Mouse (Mus musculus) layer of hippocampus, postnatal 10 days (tissue): ENCODE data around the gene Tnr. TPM values are rescaled to one million over a fixed set of nuclear protein-coding genes. Genes with fewer than 3 reads are reported as not detected.

Experiments used
- DNase-seq, 2 experiments: peaks; one replicate each; pipeline ENCODE4 v3.0.0; 2021; ENCODE audit warnings: low spot score in 2 of 2
- total RNA-seq, 2 experiments: library from RNA; stranded (reverse); gene quantifications; 2 replicates each; pipeline ENCODE4 v1.2.3; 2021

Tnr gene
- total RNA-seq, 2 experiments from 2014 or later, result 104 to 113 TPM

DNA sequence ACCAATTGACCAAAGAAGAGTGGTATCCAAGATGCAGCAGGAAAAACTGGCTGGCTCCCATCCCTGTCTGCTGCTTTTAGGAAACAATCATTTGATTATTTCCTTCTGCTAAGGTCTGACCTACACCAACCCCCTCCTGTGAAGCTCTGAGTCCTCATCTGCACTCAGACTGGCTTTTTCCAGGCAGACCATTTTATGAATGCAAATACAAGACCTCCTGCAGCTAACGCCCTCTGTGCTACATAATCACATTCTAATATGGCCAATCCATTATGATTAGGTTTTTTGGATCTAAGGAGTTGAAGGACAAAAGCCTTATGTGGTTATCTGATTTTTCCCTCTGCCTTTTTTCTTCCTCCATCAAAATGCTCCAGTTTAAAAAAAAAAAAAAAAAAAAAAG lies 342.1 kb downstream of the Tnr start:
- peak in 1 of 2 experiments; percentile 35 for DNase-seq

DNA sequence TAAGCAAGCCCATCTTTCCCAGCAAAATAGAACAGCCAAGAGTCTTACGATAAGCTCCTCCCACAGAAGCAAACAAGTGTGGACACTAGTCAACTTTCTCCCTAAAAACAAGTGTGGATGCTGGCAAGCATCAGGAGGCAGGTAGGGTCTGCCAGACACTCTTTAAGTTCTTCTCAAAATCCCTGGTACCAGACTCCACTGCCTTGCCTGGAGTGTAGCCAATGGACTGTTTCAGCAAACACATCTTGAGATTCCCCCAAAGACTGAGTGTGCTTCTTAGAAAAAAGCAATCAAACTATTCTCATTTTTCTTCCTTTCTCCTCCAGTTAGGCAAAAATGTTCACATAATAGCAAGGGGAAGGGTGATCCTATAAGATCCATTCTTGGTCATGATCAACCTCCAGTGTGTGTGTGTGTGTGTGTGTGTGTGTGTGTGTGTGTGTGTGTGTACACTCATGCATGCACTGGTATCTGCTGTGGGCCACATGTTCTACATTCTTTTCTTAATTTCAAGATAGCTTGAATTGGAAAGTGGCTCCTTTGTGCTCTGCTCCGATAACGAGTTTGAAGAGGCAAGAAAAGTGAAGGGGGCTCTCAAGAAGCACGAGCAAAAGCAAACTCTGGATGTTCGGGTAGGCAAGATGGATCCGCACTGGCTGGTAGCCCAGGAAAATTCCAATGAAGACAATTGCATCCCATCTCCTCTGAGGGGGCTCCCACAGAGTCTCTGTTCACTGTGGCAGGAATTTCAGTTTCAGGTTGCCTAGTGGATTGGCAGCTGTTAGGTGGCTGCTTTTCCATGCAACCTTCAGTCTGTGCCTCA lies 346.3 kb downstream of the Tnr start:
- DNase-seq, result no peak

DNA sequence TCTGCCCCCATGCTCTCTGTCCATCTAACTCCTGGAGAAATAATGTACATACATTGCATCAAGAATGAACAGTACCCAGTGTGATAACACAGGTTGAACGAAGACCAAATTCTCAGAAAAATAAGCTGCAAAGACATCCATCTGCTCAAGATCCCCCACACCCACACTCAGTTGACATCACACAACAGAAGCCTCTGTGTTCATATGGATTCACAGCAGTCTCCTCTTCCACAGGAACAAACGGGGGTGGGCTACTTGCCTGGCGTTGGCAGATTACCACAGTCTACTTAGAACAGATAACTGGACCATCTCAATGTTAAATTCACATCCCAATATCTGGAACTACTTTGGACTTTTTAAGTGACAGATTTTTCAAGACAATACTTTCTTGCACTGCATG lies 349.3 kb downstream of the Tnr start:
- no peak for DNase-seq

DNA sequence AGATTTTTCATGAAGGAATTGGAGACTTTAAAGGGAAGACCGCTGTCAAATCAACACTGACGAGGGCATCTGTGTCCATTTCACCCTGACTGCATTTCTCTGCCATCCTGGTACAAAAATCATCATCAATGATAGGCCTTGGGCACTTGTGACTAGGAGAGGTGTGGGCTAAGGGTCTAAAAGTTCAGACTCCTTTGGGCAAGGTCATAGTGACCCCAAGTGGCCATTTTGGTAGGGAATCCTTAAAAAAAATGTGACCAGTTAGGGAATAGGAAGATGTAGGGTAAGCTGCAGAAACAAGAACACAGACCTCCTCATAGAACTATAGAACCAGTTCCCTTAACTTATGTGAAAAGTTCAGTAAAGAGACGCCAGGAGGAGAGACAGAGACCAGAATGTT lies 355.1 kb downstream of the Tnr start:
- no peak for DNase-seq

DNA sequence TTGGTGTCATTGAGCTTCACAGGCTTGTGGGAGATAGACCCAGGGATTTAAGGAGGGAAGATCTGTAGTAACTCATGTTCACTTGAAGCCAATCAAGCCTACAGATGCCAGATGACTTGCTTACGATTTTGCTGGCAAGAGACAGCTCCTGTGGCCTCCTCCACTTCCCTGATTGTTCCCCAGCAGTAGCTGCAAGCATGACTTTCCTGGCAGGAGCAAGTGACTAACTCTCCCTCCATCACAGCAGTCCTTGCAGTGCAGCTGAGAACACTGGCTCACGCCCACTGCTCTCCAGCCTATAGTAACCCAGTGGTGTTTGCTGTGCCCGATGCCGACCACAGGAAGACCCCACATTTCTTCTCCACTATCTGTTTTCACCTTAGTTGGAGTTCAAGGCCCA lies 356.3 kb downstream of the Tnr start:
- no peak for DNase-seq

DNA sequence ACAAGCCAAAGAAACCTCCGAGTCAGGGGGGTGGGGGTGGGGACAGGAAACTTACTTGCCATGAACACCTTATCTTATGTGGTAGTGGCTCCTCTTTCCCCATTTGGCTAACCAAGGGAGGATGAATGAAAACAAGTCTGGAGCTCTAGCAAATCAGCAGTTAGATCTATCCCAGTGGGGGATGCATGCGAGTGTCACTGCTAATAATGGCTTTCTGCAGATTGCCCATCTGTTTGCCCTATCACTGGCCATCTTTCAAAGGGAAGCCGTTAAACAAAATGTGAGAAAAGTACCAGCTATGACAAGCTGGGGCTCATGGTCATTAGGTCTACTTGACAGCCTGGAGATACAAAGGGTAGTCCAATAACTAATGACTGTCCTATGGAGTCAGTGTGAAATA lies 361.9 kb downstream of the Tnr start:
- no peak for DNase-seq

DNA sequence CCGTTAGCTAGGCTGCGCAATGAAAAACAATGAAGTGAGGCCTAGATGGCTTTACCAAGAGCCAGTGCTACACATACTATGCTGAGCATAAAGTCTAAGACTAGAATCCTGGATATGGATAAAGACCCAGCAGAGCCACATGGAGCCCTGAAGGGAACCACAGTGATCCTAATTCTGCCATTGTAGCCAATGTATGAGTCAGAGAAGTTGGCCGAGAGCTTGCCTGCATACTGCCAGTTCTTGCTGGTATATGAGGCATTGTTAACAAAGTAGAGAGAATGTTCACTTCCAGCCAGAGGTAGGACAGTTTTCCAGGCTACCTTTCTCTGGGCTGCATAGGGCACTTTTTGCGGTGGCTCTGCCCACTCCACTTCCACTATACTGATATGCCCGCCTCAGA lies 365.0 kb downstream of the Tnr start:
- DNase-seq, result no peak

DNA sequence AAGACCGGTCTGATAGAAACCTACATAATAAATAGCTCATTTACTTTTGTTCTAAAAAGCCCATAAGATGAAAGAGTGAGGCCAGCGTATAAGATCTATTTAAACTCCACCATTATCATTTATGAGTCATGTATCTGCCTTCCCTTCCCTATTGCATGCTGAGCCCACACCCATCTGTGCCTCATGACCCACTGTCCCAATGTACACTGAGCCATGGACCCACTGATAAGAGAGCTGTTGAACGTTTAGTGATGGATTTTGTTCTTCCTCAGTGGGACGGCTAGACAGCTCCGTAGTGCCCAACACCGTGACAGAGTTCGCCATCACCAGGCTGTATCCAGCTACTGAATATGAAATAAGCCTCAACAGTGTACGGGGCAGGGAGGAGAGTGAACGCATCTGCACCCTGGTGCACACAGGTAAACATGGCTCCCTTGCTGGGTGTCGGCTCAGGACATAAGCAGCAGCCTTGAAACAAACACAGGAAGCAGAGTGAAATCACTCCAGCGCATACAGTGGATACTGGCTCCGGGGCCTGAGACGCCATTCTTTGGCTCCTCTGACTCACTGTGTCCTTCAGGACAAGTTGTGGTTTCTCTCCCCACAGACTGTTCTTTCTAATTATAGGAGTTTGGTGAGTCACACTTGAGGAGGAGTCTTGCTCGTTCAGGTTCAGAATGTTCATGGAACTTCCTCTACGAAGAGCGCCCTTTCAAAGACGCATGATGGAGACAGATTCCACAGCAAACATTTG lies 365.6 kb downstream of the Tnr start:
- no peak for DNase-seq

DNA sequence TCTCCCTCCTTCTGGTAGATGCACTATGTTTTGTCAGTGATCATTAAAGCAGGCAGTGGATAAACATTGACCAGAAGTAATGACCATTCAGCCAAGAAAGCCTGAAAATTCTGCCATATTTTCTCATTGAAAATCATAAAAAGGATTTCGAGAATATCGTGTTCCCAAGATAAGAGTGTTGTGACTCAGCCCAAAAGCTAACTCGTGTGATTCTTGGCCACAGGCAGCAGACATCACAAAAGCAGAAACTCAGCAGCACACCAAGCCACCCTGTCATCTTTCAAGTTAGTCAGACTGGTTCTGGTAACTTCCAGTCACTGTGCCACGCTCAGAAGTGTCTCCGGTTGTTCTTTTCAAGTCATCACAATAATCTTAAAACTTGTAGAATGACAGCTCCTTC lies 367.0 kb downstream of the Tnr start:
- no peak for DNase-seq

DNA sequence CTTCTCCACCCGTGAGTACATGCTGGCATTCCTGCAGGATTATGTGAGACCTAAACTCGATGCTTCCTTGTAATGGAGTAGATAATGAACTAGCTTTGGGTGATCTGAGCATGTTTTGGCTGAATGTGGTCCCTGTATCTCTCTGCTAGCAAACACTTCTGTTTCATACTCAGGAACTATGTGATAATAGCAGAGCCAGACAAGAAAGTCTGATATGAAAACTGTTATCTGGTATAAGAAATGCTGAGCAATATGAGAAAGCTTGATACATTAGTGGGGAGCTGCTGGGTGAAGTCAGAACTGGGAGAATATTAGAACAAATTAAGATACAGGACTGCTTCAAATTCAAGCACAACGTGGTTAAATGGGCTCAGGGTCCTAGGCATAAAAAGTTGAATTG lies 371.5 kb downstream of the Tnr start:
- no peak for DNase-seq

DNA sequence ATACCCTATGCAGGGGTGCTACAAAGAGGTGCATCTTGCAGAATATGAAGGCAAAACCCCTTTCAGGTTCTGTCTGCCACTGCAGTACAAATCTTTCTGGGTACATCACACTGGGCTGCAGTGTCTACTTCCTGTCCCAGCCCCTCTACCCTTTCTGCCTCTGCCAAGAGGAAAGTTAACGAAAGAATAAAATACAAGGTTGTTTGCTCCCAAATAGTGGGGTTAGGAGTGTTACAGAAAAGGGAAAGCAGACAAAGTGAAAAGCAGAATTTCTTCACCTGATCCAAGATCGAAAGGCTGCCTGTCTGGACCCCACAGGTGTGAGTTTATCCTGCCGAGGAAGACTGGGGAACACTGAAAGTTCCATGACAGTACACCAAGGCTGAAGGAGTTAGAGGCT lies 376.4 kb downstream of the Tnr start:
- no peak for DNase-seq

DNA sequence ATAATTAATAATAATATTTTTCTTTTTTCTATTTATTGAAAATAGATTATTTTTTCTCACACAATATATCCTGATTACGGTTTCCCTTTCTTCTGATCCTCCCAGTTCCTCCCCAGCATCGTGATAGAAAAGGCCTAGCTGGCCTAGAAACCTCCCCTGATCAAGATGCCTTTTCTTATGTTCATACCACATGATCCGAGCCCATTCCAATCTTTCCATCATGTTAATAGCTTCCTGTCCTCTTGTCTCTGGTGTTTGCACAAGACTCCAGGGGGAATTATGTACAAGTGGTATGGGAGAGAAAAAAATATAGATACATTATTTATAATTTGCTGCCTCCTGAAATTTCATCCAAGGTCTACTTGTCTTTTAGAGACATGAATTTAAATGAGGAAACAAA lies 377.1 kb downstream of the Tnr start:
- no peak for DNase-seq

DNA sequence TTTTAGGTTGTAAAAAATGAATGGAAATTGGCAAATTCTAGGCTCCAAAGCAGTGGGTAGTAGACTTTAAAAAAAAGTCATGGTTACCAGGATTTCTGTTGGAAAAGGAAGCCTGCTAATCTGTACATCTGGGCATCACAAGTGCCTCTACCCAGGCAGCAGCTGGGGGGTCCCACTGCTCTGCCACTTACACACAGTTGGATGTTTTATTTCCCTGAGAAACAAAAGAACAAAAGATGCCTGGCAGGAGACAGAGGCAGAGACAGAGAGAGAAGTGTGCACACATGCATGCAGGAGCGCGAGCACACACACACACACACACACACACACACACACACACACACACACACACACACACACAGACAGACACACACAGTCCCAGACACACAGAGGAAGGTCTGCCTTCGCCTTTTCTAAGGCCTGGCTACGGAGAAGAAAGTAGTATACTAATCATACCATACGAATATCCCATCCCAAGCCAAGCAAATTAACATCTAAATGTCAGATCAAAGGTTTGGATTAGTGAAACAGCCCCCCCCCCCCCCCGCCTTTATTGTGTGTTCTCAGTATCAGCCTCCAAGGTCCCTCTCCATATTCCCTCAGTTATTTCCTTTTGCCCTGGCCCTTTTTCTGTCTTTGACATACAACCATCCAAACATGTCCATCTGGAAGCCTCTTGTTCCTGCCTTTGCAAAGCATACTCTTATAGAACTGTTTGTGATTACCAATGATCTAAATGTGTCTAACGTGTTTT lies 378.0 kb downstream of the Tnr start:
- DNase-seq, result no peak

DNA sequence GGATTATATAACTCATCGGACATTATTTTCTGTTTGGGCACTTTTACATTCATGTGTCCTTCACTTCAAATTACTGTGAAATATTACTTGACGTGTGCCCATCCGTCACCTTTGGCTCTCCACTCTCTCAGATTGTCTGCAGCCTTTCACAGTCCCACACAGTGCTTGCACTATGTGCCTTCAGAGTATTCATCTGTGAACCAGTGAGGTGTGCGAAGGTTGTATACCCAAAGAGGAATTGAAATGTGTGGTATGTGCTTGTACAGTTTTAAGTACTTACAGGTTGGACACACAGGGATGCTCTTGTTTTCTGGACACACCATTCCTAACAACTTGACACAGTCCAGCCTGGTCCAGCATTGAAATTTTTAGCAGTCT lies 378.5 kb downstream of the Tnr start:
- no peak for DNase-seq

DNA sequence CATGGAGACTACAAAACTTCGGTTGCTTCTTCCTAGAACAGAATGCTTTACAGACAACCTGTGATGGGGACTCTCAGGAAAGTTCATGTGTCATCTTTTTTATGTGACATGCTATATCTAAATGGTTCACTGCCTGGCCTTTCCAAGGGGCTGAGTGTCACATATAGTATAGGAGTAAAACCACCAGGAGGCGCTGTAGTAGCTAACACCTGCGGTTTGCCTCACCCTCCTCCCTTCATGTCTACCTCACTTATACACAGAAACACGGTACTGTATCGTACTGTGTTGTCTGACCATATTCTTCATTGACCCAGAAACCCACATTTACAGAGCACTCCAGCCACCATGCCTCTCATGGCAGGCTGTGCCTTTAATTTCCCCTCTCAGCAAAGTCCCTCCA lies 387.4 kb downstream of the Tnr start:
- peak in 1 of 2 experiments; percentile 34 for DNase-seq

DNA sequence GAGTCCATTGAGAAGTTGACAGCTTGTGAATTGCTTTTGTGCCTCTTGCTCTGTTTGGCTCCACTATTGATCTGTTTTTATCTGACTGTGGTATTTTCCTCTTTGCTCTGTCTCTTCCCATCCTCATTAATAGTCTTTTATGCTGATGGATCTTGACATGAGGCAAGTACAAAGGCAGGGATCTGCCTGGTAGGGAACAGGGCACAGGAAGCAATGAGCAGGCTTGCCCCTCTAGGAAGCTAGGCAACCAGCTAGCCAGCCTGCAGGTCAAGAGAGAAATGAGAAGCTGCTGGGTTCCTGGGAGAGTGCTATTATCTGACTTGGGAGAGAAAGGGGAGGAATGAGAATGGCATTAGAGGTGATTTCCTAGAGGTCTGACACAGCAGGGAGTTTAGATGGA lies 391.2 kb downstream of the Tnr start:
- DNase-seq, result no peak

DNA sequence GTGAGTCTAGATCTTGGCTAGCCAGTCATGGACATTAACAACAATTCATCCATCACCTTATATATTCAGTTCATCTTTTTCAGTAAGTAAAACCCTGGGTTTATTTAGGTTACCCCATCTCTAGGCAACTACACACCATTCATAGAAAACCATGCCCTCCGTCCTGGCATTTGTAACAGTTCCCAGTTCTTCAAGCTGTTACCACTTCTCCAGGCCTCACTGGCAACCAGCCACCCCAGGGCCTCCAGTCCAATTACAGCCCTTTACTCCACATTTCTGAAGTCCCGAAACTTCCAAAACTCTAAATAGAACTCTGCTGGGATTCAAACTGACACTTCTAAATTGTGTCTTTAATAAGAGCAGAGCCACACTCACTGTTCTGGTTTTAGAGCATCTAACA lies 397.0 kb downstream of the Tnr start:
- peak in 1 of 2 experiments; percentile 40 for DNase-seq

DNA sequence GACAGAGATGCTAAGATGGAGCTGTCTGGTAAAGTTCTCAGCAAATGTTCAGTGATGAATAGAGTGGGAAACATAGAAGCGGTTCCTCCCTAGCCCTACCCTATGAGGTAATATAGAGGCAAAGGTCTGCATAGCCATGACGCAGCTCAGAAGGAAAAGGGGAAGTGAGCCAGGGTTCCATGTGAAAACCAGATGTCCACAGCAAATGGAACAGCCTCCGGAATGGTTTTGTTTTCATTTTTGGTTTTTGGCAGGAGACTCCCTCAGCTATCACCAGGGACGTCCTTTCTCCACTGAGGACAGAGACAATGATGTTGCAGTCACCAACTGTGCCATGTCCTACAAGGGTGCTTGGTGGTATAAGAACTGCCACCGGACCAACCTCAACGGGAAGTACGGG lies 399.4 kb downstream of the Tnr start:
- DNase-seq, result peak in 1 of 2 experiments; percentile 12

DNA sequence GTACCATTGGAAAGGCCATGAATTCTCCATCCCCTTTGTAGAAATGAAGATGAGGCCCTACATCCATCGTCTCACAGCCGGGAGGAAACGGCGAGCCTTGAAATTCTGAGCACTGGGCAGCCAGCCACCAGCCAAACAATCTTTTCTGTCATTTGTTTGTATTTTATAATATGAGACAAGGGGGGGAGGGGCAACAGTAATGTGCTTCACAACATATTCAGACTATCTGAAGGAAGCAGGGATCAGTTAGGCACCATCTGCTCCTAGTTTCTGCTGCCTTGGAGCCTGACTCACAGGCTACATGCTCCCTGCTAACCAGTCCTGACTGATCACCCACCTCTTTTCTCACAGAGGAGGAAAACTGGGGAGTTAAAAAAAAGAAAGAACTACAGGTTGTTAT lies 400.5 kb downstream of the Tnr start:
- peak in 1 of 2 experiments; percentile 13 for DNase-seq

DNA sequence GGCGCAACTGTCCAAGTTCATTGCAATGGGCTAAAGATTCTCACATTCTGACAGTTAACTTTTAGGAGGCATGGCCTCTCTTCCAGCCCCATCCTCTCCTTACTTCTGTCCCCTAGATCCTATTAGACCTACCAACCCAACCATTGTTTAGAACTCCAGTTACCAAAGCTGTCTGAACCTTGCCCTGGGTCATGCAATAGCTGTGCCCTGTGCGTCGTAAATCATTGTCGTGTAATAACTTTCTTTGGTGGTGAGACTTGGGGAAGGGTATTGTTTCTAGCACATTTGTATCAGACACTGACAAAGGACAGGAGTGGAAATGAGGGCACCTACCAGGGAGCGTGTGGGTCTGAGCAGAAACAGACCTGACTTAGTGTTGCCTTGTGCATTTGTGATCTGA lies 401.1 kb downstream of the Tnr start:
- peak in 1 of 2 experiments; percentile 5 for DNase-seq

DNA sequence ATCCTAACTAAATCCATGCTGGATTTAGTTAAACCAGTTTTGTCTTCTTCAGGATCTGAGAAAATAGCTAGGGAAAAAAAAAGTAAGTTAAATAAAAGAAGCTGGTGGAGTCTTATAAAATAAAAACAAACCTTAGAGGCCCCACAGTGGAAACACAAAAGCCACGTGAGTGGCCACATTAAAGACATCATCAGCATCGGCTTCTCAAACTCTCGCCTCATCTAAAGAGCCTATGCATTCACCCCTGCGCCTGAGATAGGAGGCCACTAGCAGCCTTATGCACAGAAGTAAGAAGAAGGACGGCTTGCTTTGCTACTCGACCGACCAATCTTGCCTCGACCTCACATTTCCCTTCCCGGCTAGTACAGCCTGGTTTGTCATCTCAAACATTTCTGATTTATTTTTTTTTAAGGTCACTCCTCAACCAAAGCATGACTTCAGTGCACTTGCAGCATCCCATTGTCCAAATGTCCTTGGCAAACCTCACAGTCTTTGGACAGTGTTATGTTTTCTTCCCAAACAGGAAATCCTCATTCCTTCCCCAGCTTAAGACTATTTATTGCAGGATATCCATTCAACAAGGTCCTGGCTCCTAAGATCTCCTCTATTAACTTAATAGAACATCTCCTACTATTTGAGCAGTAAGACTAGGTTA lies 405.2 kb downstream of the Tnr start:
- DNase-seq, result no peak

DNA sequence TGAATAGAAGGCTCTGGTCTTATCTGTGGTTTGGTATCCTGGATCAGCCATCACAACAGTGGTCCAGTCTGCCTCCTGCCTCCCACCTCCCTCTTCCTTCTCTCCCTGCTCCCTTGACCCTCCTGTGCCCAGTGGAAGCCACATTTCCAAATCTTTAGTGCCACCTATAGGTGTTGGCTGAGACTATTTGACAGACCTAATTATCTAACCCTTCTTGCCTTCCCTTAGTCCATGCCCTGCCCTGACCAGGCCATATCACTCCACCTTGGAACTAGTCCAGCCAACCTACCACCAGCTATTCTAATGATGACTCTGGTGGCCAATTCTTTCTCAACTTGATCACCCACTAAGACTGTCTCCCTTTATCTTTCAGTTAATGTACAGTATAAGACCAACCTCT lies 408.5 kb downstream of the Tnr start:
- no peak for DNase-seq
